Mouse (Mus musculus) hematopoietic stem cell, adult 5-6 weeks (primary cell): ENCODE measurements around the gene Ccdc146. TPM values are rescaled to one million over a fixed set of nuclear protein-coding genes. Genes with fewer than 3 reads are reported as not detected.
"Not testable (repeated sequence)": the region's sequence is repeated elsewhere in the genome, so short reads cannot be mapped to it uniquely, and the experiment has no call there.

Experiments
- ATAC-seq, 2 experiments: fragments of 125-278 bp in 1 of 2; replicated peaks in 1 of 2; 2 replicates each; pipeline ENCODE4 v1.8.0; 2016 to 2017; ENCODE audit warnings: inconsistent platforms in 2 of 2, mild to moderate bottlenecking in 2 of 2, moderate number of reproducible peaks in 2 of 2, low read depth in 1 of 2, moderate TSS enrichment in 1 of 2; ENCODE audit not compliant: low FRiP score in 2 of 2, poor library complexity in 2 of 2, severe bottlenecking in 2 of 2, insufficient read depth in 1 of 2, low TSS enrichment in 1 of 2
- total RNA-seq: library from RNA; stranded (forward); fragments of 172-1452, 232-1000 nt; gene quantifications from 2 replicates; pipeline ENCODE4 v1.2.3, GENCODE M21; 2017

The Ccdc146 gene
- total RNA-seq, 1 experiment from 2014 or later, result not detected

GRCm38 (mm10) chr5:21290594-21290993 is 133.9 kb downstream of the Ccdc146 start:
- no peak for ATAC-seq

GRCm38 (mm10) chr5:21288658-21289435 is 135.6 kb downstream of the Ccdc146 start:
- ATAC-seq, result no peak

GRCm38 (mm10) chr5:21283356-21284062 is 141.0 kb downstream of the Ccdc146 start:
- no peak for ATAC-seq

GRCm38 (mm10) chr5:21277685-21278084 is 146.8 kb downstream of the Ccdc146 start:
- ATAC-seq, result not testable (repeated sequence)

- ATAC-seq, result no peak
Measured at GRCm38 (mm10) chr5:21271386-21272354, 152.8 kb downstream of the Ccdc146 start.

GRCm38 (mm10) chr5:21270756-21271155 is 153.7 kb downstream of the Ccdc146 start:
- no peak for ATAC-seq

GRCm38 (mm10) chr5:21269446-21269845 is 155.0 kb downstream of the Ccdc146 start:
- no peak for ATAC-seq

- ATAC-seq, result 0 out of 4 replicates have a peak, but pooled peaks of 1 of the 2 experiments have one; percentile 5
Measured at GRCm38 (mm10) chr5:21267090-21267489, 157.4 kb downstream of the Ccdc146 start.

- ATAC-seq, result peak; percentile 65 to 71; a peak in 2 of 4 replicates
Measured at GRCm38 (mm10) chr5:21265049-21265448, 159.4 kb downstream of the Ccdc146 start.

GRCm38 (mm10) chr5:21264352-21265021 is 160.0 kb downstream of the Ccdc146 start:
- ATAC-seq, result no peak

GRCm38 (mm10) chr5:21263202-21264055 is 161.0 kb downstream of the Ccdc146 start:
- peak; percentile 23 to 34; a peak in 1 of 4 replicates for ATAC-seq

- no peak for ATAC-seq
Measured at GRCm38 (mm10) chr5:21261202-21261844, 163.2 kb downstream of the Ccdc146 start.

- ATAC-seq, result no peak
Measured at GRCm38 (mm10) chr5:21260746-21261145, 163.7 kb downstream of the Ccdc146 start.

- no peak for ATAC-seq
Measured at GRCm38 (mm10) chr5:21257806-21258205, 166.7 kb downstream of the Ccdc146 start.

GRCm38 (mm10) chr5:21257126-21257525 is 167.4 kb downstream of the Ccdc146 start:
- no peak for ATAC-seq
